Mouse (Mus musculus) cerebellum, adult 9-10 months (tissue): ENCODE results near the gene Hes3.

Source experiments
- DNase-seq: peaks from one replicate; pipeline ENCODE4 v3.0.0; 2022

Gene Hes3

GRCm38 (mm10) chr4:152304685-152305084 is 13.2 kb upstream of the Hes3 start:
- DNase-seq: no peak

- no peak for DNase-seq
Observed at GRCm38 (mm10) chr4:152303172-152303571, 11.7 kb upstream of the Hes3 start.

DNA sequence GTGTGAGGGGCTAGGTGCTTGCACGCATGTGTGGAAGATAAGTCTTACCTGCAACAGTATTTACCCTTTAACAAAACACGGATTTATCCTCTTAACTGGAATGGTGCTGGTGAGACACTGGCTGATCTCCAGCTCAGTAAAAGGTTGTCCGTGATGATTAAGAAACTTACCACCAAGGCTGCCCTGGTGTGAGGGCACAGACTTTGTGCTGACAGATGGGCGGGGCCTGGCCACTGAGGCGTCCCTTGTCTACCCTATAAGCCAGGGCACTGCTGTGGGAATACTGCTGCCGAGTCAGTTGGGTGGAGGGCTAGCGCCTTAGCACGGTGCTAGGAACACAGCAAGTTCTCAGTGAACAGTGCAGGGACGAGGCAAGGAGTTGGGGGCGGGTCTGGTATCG is 10.6 kb upstream of the Hes3 start:
- DNase-seq: no peak

DNA sequence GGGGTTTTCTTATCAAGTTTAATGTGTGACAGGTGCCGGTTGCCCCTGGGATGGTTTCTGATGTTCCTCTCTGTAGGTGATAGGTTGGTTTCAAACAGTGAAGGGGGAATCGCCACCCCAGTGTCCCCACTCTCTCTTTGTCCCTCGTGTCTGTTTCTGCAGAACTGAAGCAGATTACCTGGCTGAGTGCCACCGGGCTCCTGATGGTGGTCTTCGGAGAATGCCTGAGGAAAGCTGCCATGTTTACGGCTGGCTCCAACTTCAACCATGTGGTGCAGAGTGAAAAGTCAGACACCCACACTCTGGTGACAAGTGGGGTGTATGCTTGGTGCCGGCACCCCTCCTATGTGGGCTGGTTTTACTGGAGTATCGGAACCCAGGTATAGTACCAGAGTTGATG is 8.9 kb upstream of the Hes3 start:
- DNase-seq: no peak

DNA sequence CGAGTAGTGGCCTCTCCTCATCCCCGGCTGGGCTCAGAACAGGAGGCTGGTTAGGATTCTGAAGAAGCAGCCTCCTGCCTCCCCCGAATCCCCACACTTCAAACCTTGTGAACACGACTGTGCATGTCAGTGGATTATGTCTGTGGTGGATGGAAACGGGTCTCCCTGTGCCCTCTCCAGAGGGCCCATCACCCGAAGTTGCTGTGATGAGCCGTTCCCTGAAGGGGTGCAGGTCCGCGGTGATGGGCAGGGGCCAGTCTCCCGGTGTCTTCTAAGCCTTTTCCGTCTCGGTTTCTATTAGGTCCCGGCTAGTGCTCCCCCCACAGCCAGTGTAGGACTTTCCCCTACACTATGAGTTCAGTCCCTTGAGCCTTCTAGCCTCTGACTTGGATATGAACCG is 7.4 kb upstream of the Hes3 start:
- DNase-seq: no peak

DNA sequence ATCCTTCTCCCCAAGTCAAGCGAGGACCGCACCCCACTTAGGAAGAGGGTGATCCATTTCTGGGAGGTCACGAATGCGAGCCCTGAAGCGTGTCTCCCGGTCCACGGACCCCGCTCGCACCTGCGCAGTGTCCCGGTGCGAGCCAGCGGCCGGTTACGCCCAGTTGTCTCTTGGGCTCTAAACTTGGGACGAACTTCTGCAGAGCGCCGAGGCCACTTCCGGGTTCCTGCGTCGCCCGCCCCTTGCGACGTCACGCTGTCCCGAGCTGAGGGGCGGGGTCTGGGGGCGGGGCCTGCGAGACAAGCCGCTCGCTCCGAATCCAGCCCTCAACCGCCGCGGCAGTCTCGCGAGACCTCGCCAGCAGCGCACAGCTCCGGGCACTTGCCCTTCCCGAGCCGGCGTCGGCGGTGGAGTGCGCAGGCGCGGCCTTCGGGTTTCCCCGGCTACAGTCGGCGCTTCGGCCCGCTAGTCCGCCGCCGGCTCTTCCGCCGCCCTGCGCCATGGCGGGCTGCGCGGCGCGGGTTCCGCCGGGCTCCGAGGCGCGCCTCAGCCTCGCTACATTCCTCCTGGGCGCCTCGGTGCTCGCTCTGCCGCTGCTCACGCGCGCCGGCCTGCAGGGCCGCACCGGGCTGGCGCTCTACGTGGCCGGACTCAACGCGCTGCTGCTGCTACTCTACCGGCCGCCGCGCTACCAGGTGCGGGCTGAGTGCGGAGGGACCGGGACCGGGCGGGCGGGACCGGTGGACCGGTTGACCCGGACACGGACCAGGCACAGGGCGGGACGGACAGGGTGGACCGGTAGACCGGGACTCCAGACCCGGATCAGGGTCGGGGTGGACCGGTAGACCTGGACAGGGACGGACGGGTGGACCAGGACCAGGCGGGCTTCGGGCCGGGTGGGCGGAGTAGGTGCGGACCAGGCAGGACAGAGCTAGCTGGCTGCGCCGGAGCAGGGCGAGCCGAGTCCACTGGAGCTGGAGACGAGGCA is 5.7 kb upstream of the Hes3 start, which contains the start of gene Icmt:
Gene Icmt, plus strand, starts transcription at position 354 of the 988 bp plus-strand sequence.
- peak; percentile 98 for DNase-seq

DNA sequence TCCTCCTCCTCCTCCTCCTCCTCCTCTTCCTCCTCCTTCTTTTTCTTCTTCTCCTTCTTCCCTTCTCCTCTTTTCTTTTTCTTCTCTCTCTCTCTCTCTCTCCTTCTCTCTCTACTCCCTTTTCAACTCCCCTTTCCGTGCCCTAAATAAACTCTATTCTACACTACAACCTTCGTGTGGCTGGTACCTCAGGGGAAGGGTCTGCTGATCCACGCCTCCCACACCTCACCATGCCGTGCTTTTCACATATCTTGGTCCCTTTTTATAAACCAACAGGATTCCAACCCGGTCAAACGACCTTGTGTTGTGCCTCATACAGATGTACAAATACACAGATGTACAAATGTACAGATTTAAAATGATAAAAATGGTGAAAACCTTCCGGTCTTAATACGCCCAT is 4.9 kb upstream of the Hes3 start:
- no peak for DNase-seq

DNA sequence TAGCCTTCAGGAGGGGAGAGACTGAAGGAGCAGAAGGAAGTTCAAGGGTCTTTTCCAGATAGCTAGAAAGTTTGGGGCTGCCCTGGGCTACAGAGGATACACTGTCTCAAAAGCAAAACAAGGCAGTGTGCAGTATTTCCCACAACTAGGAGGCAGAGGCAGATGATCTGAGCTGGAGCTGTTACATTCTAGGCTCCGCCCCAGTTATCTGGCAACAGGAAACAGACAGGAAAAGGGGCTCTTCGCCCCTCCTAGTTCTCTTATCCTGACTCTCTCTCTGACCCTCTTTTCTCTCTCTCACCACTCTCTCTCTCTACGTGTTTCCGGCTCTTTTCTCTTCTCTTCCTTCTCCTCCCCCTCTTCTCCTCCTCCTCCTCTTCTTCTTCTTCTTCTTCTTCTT is 4.5 kb upstream of the Hes3 start:
- DNase-seq: no peak

DNA sequence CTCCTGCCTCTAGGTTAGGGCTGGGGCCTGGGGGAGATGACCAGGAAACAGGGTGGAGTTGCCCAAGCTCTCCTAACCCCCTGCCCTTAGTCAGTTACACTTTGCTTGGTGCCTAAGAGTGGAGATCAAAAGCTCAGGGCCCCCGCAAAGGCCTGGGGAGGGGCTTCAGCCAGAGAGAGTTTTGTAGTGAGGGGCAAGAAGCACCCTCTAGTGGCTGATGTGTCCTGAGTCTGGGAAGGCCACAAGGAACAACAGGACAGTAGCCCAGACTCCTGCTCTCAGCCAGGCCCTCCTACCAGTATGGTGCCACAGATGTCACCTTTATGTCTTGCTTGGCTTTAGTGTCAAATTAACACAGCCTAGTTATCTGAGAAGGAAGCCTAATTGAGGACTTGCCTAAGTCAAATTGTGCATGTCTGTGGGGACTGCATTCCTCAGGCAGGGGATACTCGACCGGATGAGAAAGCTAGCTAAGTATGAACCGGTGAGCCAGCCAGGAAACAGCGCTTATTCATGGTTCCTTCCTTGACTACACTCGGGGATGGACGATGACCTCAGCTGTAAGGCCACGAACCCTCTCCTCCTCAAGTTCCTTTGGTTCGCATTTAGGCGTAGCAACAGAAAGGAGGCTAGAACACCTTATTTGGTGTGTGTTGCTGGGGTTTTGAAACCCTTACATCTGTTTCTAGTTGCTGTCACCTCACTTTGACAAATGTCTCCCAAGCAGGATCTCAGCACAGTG is 2.9 kb upstream of the Hes3 start:
- no peak for DNase-seq

GRCm38 (mm10) chr4:152292102-152292765 is 772 bp upstream of the Hes3 start:
- no peak for DNase-seq

- no peak for DNase-seq
Observed at GRCm38 (mm10) chr4:152290991-152291390, 471 bp downstream of the Hes3 start.

- DNase-seq: no peak
Observed at GRCm38 (mm10) chr4:152290385-152290784, 1.1 kb downstream of the Hes3 start.

DNA sequence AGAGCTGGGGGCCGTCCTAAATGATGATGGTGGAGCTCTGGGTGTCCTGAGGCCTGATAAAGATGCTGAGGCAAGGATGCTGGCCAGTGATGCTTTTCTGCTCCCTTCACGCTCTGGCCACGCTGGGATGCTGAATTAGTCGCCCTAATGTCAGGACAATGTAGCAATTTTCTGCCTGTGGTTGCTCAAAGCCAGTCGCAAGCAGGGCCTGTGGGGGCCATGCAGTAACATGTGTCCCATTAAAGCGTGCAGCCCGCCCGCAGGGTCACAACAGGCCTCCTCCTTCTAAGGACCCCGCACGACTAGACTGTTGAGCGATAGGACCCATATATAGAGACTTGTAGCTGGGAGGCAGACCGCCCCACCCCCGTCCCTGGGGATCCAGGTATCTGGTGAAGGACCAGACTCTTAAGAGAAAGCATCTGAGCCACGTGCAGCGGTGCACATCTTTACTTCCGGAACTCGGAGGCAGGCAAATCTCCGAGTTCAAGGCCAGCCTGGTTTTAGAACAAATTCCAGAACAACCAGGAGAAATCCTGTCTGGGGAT is 3.0 kb downstream of the Hes3 start:
- no peak for DNase-seq

GRCm38 (mm10) chr4:152287317-152288120 is 3.9 kb downstream of the Hes3 start:
- no peak for DNase-seq

DNA sequence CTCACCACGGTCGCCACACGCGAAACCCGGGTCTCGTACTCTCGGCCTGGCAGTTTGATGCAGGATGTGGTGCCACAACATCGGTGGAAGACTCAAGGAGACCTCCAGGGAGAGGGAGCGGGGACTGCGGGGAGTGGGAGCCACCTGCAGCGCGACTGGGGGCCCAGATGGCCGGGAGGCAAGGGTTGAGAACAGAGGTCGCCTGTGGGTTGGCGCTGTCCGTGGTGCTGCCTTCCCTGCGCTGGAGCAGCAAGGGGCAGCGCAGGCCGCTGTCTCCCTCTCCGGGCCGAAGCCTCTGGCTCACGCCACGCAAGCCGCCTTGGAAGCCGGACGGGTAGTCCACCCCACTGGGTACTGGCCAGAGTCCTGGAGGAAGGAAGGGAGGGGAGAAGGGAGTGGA is 4.6 kb downstream of the Hes3 start:
- no peak for DNase-seq

GRCm38 (mm10) chr4:152286183-152286582 is 5.3 kb downstream of the Hes3 start:
- no peak for DNase-seq

GRCm38 (mm10) chr4:152285505-152285904 is 6.0 kb downstream of the Hes3 start:
- DNase-seq: peak; percentile 92

DNA sequence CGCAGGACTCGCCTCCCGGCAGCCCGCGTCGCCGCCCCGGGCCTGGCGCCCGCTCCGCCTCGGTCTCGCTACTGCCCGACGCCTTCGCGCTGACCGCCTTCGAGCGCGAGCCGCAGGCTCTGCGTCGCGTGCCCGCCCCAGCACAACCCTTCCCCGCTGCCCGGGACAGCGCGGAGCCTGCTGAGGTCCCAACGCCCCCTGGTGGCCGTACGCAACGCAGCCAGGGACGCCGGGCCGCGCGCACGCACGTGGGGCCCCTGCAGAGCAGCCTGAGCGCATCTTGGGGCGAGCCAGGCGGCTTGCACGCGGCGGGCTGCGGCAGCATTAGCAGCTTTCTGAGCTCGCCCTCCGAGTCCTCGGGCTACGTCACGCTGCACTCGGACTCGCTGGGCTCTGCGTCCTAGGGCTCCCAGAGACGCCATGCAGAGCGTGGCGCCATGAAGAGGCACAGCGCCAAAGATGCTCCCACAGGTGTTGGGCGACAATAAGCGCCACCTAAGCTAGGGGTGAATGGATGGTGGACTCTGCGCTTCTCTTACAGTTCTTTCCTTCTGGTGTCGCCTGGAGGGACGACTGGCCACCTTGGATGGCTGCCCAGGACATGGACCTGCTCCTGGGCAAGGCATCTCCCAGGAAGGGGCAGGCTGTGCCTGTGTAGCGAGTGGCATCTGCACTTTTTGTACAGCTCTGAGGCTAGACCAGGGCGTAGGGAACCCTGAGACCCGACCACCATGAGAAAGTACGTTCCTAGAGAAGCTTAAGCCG is 8.1 kb downstream of the Hes3 start:
- DNase-seq: peak; percentile 86

- DNase-seq: no peak
Observed at GRCm38 (mm10) chr4:152282721-152283120, 8.7 kb downstream of the Hes3 start.

DNA sequence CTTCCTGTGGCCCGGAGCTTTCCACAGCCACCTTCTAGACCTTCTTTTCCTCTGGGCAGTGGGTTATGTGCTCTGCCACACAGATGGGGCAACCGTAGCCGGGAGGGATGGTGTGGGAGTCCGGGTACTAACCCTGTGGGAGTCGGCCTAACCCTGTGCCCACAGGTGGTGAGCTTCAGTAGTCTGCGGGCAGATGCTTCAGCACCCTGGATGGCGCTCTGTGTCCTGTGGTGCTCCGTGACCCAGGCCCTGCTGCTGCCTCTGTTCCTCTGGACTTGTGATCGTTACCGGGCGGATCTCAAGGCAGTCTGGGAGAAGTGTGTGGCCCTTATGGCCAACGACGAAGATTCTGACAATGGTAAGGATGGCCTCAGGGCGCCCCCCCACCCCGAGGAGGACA is 9.9 kb downstream of the Hes3 start:
- DNase-seq: no peak

- no peak for DNase-seq
Observed at GRCm38 (mm10) chr4:152278986-152279385, 12.5 kb downstream of the Hes3 start.
